Mouse (Mus musculus) stomach, postnatal 0 days (tissue): ENCODE measurements around the gene Ripor1.

ENCODE experiments used
- CTCF ChIP-seq: IDR thresholded peaks from 2 replicates; pipeline ENCODE4 v1.5.1; 2016; ENCODE audit warnings: antibody characterized with exemption, low read depth, mild to moderate bottlenecking, moderate library complexity
- EP300 ChIP-seq: optimal IDR thresholded peaks from 2 replicates; pipeline ENCODE3; 2016; ENCODE audit warnings: antibody characterized with exemption

DNA sequence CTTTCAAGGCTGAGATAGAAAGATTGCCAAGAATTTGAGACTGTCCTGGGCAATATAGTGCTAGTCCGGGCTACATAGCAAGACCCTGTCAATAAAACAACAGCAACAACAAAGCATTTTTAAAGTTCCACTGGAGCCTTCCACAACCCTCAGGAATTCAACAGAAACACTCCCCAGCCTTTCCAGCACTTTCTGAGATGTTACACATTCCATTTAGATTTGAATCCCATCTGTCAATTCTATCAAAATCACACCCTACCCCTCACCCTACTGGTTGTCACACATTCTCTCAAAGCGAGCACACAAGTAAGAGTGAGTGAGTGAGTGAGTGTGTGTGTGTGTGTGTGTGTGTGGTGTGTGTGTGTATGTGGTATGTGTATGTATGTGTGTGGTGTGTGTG lies 12.6 kb upstream of the Ripor1 start:
- TF ChIP-seq CTCF (no peak), EP300 (no peak)
